Mouse (Mus musculus): ENCODE results near the gene Gm39566.

The Gm39566 gene

DNA sequence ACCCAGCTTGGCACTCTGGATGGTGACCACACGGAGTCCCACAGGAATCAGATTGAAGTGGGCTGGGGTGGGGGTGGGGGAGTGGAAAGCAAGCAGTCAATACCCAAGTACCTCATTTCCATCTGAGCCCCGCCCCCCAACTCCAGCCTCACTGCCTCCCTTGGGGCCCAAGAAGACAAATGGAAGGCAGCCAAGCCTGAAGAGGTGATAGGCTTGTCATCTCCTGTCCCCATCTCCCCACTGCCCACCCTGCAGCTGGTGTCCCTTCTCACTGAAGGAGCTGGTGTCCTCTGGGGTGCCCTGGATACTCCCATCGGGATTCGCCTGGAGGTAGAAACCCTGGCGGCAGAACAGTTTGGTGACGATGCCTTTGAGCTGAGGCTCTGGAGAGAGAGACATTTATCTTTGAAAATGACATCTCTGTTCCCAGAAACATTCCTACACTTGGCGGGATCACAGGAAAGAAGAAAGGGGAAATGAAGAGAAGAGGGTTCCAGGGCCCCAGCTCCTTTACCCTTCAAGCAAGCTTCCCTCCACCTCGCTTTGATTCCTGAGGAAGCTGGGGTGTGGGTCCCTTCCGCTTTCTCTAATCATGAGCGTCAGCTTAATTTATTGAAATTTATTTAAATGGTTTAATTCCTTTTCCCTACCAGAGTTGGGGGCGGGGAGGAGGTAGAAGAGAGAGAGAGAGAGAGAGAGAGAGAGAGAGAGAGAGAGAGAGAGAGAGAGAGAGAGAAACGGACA, 15.5 kb downstream of the Gm39566 start:
- no peak for DNase-seq (ENCODE audit: extremely low read depth, low read depth, low spot score)

DNA sequence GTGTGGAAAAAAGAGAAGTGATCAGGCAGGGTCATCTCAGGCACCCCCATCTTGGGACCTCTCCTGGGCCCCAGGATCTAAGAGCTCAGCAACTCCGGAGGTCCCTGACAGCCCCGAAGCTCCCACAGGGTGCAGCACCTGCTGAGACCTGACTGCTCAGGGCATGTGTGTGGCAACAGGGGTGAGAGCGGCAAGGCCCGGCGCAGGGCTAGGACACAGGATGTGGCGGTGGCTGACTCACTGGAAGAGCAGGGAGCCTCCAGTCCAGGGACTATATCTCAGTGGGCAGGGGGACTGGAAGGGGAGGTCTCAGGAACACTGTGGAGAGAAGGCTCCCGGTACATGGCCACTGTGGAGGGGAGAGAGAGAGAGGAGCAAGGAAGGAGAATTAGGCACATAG, 17.2 kb downstream of the Gm39566 start:
- DNase-seq (ENCODE audit: extremely low read depth, low read depth, low spot score), result no peak

DNA sequence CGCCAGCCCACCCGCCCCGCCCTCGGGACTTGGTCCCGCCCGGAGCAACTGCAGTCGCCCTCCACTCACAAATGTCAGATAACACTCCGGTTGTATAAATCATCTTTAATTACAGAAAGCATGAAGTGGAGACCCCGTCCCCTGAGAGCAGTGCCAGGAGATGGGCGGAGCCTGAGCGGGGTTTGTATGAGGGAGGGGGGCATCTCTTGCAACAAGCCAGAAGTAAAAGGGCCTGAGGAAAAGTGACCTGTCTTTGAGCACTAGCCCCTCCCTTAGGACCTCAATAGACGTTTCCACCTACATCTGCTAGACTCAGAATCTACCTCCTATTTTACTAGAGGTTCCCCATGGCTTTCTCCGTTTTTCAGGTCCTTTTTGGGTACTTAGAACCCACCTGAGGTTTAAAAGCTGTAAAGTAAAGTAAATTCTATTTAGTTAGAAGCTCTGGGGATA, 19.1 kb downstream of the Gm39566 start:
- no peak for DNase-seq (ENCODE audit: extremely low read depth, low read depth, low spot score)

DNA sequence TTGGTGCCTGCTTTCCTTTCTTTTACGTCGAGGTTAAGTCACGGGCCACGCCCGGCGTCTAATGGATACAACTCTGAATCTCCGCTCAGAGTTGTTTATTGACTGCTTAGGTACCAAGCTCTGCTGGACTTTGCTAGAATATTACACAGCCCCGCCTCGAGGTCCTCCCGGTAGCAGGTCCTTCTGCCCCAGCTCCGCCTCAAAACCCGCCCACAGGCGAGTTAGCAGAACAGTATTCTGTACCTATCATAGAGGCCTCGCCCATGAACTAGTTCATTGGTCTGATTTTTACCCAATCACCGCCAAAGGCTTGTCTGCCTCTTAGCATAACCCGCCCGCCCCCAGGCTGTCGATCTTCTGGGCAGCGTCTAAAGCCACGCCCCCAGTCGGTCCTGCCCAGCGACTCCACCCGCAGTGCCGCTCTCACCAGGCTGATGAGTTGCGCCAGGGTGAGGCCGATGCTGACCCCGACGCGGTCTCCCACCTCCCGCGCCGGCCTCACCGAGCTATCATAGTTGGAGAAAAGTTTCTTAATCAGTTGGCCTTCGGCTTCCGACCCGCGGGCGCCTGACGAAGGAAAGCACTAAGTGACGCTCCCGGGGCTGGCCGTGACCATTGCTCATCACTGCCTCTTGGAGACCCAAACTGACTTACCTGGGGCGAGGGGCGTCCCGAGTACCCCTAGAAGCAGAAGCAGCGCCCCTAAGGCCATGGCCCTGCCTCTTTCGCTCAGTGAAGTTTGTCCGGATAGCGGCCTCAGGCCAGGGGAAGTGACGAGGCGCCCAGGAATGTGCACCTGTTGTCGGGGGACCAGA, 19.7 kb downstream of the Gm39566 start, which contains the start of gene Chrnb1:
Gene Chrnb1 (minus strand): TSS at position 776 of the 815 bp plus-strand sequence.
- peak; percentile 93 for DNase-seq (ENCODE audit: extremely low read depth, low read depth, low spot score)

DNA sequence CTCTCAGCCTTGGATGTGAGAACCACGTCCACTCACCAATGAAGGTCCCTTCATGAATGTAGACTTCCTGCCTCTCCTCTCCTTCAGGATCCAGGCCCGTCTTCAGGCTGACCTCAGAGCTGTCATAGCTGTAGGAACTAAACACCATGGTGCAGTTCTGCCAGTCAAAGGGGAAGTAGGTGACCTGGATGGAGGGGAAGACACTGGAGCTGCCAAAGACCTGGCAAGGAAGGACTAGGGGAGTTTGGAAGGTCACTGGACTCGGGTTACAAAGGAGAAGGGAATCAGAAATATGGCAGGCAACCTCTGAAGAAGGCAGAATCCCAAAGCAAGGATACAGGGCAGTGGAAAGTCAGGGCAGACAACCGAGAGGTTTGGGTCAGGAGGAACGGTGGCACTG, 21.7 kb downstream of the Gm39566 start:
- DNase-seq (ENCODE audit: extremely low read depth, low read depth, low spot score), result no peak

DNA sequence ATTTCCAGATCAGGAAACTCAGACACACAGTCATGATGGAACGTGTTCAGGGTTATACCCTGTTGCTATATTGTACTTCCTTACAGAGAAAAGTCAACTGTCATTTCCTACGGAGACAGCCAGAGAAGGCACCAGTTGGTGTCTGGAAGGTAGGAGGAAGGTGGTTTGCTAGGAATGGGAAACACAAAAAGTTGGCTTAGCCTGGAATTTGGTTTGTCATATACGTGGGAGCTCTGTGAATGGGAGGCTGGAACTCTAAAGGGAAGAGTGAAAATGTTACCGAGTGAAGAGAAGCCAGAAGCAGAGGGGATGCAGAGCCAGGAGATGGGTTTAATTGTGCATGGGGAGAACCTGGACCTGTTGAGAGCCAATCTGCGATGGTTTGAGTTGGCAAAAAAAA, 23.7 kb downstream of the Gm39566 start:
- no peak for DNase-seq (ENCODE audit: extremely low read depth, low read depth, low spot score)

DNA sequence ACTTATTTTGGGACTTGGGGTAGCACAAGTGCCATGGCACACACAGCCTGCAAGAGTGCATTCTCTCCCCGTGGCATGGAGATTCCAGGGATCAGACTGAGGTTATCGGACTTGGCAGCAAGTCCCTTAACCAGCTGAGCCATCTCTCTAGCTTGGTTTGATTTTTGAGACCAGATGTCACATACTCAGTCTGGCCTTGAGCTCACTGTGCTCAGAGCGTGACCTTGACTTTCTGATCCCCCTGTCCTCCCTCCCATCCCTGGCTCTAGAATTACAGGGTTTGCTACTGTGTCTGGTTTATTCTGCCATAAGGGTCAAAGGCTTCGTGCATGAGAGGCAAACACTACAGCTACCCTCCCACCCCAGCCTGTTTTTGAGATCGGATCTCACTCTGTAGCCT, 25.7 kb downstream of the Gm39566 start:
- no peak for DNase-seq (ENCODE audit: extremely low read depth, low read depth, low spot score)

DNA sequence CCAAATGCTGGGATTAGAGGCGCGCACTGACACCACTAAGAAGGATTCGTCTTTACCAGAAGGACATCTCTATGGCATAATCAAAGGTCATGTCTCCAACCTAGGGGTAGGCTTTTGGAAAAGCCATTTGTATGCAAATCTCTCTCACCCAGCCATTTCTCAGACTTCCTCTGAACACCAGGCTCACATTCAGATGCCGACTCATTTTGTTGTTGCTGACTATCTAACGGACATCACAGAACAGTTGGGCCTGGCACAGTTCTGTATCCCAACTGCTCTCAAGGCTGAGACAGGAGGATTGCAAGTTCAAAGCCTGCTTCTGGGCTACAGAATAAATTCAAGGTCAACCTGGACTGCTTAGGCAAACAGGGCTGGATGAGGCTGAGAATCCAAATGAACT, 27.8 kb downstream of the Gm39566 start:
- no peak for DNase-seq (ENCODE audit: extremely low read depth, low read depth, low spot score)

DNA sequence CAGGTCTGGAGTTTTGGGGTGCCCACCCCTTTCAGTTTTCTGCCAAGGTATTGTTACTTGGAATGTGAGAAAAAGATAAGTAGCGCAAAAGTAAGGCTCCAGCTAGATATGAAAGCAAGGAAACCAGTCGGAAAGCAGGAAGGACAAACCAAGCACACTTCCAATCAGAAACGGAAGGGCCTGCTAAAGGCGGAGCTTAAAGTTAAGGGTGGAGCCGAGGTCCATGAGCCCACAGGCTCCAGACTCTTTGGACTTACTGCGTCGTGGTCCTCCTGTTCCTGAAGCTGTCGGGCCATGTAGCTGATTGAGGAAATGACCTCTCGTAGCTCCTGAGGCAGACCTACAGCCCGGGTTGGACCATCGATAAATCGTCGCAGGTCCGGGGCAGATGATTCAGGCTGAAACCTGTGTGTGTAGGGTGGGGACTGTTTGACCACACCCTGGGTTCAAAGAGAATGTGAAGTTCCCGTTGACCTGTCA, 30.3 kb downstream of the Gm39566 start:
- DNase-seq (ENCODE audit: extremely low read depth, low read depth, low spot score), result no peak

DNA sequence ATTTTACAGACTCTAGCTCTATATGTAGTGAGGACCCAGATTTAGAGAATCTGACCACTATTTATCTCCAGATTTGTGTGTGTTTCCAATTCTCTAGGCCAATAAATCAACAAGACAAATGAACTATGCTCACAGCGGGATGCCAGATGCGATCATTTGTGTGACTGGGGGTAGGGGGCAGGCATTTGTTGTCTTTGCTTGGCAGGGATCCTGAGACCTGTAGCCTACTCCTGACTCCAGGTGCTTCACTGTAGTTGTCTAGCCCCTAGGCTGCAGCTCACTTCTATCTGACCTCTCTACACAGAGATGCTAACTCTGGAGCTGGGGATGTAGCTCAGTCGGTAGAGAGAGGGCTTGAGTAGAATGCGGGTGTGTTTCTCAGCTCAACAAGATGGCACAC, 33.3 kb downstream of the Gm39566 start:
- DNase-seq (ENCODE audit: extremely low read depth, low read depth, low spot score), result no peak

DNA sequence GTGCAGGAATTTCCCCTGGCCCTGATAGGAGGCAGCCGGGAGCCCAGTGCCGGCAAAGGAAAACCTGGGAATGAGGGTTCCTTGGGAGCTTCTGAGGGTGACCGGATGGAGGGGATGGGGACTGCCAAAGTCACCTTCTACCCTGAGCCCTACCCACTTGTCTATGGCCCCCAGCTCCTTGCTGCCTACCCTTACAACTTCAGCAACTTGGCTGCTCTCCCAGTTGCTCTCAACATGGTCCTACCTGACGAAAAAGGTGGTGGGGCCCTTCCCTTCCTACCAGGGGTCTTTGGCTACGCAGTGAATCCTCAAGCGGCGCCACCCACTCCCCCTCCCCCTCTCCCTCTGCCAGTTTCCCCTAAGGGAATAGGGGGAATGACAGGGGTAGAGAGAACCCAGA, 36.1 kb downstream of the Gm39566 start:
- no peak for DNase-seq (ENCODE audit: extremely low read depth, low read depth, low spot score)

DNA sequence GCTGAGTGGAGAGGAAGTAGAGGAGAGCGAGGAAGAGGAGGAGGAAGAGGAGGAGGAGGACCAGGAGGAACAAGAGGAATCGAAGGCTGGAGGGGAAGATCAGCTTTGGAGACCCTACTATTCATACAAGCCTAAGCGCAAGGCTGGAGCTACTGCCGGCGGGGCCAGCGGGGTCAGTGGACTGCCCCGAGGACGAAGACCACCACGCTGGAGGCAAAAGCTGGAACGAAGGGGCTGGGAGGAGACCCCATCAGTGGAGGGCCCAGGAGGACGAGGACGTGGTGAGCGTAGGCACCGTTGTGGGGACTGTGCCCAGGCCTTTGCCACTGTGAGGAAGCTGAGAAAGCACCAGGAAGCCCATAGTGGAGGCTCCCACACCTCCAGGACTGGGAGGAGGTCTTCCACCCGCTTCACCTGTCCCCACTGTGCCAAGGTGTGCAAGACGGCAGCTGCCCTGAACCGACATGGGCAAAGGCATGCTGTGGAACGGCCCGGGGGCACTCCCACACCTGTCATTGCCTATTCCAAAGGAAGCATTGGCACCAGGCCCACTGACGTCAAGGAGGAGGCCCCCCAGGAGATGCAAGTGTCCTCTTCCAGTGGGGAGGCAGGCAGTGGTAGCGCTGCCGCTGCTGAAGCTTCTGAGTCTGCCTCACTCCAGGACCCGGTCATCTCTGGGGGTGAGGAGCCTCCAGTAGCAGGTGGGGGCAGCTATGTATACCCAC, 36.7 kb downstream of the Gm39566 start:
- no peak for DNase-seq (ENCODE audit: extremely low read depth, low read depth, low spot score)

DNA sequence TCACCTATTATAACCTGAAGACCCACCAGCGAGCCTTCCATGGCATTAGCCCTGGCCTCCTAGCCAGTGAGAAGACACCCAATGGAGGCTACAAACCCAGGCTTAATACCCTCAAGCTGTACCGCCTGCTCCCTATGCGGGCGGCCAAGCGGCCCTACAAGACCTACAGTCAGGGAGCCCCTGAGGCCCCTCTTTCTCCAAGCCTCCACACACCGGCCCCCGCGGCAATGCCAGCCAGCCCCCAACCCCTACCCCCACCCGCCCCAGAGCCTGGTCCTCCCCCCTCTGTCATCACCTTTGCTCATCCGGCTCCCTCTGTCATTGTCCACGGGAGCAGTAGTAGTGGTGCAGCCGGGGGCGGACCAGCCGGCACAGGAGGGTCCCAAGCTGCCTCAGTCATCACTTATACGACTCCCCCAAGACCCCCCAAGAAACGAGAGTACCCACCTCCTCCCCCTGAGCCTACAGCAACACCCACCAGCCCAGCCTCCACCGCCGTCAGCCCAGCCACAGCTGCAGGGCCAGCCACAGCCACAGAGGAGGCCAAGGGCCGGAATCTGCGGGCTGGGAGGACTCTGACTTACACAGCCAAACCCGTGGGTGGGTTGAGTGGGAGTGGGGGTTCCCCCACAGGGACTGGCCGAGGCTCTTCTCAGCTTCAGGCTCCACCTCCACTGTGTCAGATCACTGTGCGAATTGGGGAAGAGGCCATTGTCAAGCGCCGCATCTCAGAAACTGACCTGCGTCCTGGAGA, 37.4 kb downstream of the Gm39566 start:
- DNase-seq (ENCODE audit: extremely low read depth, low read depth, low spot score), result no peak

DNA sequence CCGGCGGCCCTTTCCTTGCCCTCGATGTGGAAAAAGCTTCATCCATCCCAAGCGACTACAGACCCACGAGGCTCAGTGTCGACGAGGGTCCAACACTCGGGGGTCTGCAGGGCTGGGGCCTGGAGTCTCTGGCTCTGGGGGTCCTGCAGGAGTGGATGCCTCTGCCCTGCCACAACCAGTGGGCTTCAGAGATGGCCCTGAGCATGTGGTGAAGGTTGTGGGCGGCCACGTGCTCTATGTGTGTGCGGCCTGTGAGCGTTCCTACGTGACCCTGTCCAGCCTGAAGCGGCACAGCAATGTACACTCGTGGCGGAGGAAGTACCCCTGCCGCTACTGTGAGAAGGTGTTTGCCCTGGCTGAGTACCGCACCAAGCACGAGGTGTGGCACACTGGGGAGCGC, 38.6 kb downstream of the Gm39566 start:
- no peak for DNase-seq (ENCODE audit: extremely low read depth, low read depth, low spot score)

DNA sequence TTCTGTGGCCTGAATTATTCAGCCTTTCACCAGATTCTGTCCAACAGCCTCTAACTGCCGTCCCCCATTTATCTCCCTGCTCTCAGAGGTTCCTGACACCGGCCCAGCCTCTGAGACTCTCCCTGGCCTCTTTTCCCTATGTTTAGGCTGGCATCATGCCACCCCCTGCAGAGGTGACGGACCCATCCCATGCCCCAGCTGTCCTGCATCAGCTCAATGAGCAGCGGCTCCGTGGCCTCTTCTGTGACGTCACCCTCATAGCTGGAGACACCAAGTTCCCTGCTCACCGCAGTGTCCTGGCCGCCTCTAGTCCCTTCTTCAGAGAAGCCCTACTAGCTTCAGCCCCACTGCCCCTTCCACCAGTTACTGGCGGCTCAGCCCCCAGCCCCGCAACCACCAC, 39.4 kb downstream of the Gm39566 start:
- DNase-seq (ENCODE audit: extremely low read depth, low read depth, low spot score), result no peak

DNA sequence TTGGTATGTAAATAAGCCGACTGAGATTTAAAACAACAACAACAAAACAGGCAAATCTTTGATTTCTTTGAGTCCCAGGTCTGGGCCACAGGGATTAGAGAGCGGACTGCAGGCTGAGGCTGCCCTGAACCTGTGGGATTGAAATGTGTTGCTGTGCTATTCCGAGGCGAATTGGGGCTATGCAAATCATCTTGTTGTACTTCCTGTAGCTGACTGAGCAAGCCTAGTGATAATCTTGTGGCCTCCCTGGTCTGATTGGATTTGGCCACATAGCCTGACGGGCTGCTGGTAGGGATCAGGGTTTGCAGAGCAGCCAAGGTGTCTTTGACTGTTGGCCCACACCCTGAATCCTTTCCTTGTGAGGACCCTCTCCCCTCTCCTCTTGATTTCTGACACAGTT, 40.1 kb downstream of the Gm39566 start:
- no peak for DNase-seq (ENCODE audit: extremely low read depth, low read depth, low spot score)

DNA sequence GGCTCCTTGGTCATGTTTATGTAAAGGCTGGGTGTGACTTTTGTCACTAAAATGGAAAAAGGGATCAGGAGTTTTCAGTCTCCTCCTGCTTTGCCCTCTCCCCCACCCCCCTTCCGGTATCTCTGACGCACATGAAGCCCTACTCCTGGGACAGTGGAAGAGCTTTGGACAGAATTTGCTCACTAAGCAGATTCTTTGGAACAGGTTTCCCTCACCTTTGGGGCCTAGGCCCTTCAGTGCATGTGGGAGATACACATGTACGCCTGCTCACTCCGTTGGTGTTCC, 47.5 kb downstream of the Gm39566 start:
- no peak for DNase-seq (ENCODE audit: extremely low read depth, low read depth, low spot score)

DNA sequence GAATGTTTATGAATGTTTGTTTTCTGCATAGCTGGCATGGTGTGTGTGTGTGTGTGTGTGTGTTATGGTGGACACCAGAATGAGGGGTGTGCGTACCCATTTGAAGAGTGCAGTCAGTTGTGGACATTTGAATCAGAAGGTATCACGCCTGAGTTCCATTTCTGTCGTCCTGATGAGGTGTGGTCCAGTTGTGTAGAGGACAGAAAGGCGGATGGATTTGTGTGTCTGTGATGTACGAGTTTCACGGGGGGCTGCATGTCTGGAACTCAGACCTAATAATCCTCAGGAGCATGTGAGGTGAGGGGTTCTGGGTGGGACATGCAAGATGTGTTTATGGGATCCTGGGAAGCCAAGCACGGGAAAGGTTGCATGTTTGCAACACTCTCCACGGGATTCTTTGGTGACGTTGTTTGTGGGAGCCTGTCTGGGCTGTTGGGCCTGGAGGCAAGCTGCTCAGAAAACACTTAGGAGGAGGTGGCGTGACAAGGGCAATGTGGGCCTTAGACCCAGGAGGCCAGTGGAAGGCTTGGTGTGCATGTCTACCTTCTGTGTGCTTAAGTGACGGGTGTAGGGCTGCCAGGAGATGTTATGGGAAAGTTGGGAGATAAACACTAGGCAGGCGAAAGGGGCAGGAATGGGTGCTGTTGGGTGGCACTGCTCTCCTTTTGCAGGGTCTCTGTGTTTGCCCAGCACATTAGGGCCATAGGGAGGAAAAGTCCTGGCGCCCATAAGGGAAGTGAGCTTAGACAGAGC, 48.0 kb downstream of the Gm39566 start:
- DNase-seq (ENCODE audit: extremely low read depth, low read depth, low spot score), result no peak

DNA sequence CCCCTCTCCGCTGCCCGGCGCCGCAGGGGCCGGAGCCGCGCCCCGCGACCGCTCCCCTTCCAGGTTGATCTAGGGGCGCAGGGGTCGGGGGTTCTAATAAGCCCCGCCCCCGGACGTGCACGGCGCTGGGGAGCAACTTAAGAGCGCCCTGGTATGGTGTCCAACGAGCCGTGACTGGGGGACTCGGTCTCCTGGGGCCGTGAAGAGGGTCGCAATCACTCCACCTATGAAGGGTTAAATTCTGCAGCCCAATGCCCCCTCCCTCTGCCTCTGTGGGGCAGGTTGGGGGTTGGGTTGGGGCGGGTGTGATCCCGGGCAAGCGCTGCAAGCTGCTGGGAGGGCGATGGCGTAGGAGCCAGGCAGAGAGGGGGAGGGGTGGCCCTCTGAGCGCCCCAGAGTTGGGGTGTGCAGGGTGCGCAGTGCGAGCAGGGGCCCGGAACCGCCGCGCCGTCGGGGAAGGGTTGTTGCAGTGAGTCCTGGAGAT, 48.9 kb downstream of the Gm39566 start:
- no peak for DNase-seq (ENCODE audit: extremely low read depth, low read depth, low spot score)
